Mouse (Mus musculus): ENCODE measurements around the gene Kdsr.
A peak's percentile ranks its signal among the peaks of the same experiment; 100 is the strongest.

The Kdsr gene

GRCm38 (mm10) chr1:106759572-106760435, at the start of gene Kdsr:
Gene Kdsr (minus strand): TSS chr1:106759727.
- DNase-seq: peak; percentile 96 to 97

- DNase-seq: no peak
Observed at GRCm38 (mm10) chr1:106799931-106800330, 40.4 kb upstream of the Kdsr start.

- no peak for DNase-seq
Observed at GRCm38 (mm10) chr1:106799406-106799805, 39.9 kb upstream of the Kdsr start.

GRCm38 (mm10) chr1:106796987-106797779, 37.7 kb upstream of the Kdsr start:
- DNase-seq: no peak

GRCm38 (mm10) chr1:106796542-106796924, 37.0 kb upstream of the Kdsr start, which contains the start of gene Vps4b:
Gene Vps4b (minus strand): TSS chr1:106796728.
- peak; percentile 88 to 93 for DNase-seq

GRCm38 (mm10) chr1:106795634-106796541, 36.4 kb upstream of the Kdsr start:
- peak; percentile 14 to 56 for DNase-seq

GRCm38 (mm10) chr1:106774896-106775295, 15.4 kb upstream of the Kdsr start:
- no peak for DNase-seq

GRCm38 (mm10) chr1:106774092-106774491, 14.6 kb upstream of the Kdsr start:
- no peak for DNase-seq

- DNase-seq: no peak
Observed at GRCm38 (mm10) chr1:106768773-106769172, 9.2 kb upstream of the Kdsr start.

GRCm38 (mm10) chr1:106765771-106766170, 6.2 kb upstream of the Kdsr start:
- no peak for DNase-seq

- DNase-seq: no peak
Observed at GRCm38 (mm10) chr1:106764846-106765245, 5.3 kb upstream of the Kdsr start.

- no peak for DNase-seq
Observed at GRCm38 (mm10) chr1:106764281-106764680, 4.8 kb upstream of the Kdsr start.

GRCm38 (mm10) chr1:106760750-106761149, 1.2 kb upstream of the Kdsr start:
- no peak for DNase-seq

- peak; percentile 32 to 47 for DNase-seq
Observed at GRCm38 (mm10) chr1:106758734-106759571, 574 bp downstream of the Kdsr start.

GRCm38 (mm10) chr1:106756633-106757032, 2.9 kb downstream of the Kdsr start:
- DNase-seq: no peak

- DNase-seq: no peak
Observed at GRCm38 (mm10) chr1:106752013-106752412, 7.5 kb downstream of the Kdsr start.

GRCm38 (mm10) chr1:106750656-106751055, 8.9 kb downstream of the Kdsr start:
- DNase-seq: no peak

- DNase-seq: no peak
Observed at GRCm38 (mm10) chr1:106748555-106749315, 10.8 kb downstream of the Kdsr start.

GRCm38 (mm10) chr1:106742980-106743379, 16.5 kb downstream of the Kdsr start:
- DNase-seq: no peak

GRCm38 (mm10) chr1:106740735-106741134, 18.8 kb downstream of the Kdsr start:
- no peak for DNase-seq

- no peak for DNase-seq
Observed at GRCm38 (mm10) chr1:106739810-106740209, 19.7 kb downstream of the Kdsr start.
